Comparison of ENCODE assay signal across 7 mouse cellular contexts in the genomic region with DNA sequence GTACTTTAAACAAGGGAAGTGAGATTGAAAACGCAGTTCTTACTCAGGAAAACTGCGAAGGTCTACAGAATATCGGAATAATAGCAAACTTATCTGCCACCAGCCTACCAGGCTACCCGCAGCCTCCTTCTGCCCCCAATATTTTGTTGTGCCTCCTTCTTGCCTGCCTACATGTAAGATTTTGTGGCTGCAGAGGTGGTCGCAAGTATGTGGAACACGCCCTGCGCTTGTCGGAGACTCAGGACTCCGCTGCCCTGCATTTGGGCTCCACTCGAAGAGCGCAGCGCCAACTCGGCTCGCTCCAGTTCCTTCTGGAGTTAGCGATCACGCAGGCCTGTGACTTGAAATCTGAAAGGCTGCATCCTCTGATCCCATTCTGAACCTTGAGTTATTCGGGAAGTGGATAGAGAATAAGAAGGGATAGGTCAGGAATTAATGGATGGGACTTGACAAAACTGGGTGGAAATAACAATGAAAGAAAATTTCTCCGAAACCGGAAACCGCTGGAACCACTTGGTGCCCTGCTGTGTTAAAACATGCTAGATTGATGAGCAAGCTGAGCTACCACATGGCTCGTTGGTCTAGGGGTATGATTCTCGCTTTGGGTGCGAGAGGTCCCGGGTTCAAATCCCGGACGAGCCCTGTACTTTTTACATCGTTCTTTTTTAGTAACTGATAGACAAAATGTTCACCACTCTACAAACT. TPM values are rescaled to one million over a fixed set of nuclear protein-coding genes. Genes with fewer than 3 reads are reported as not detected.
DNase-seq lines count a peak whose midpoint lies in the region; ATAC-seq lines count a peak whose summit lies in the region.

No protein-coding gene starts in this region.

- H3K4me3 ChIP-seq in limb, embryonic 10.5 days: peak overlapping the region; percentile 80
- H3K4me3 ChIP-seq in midbrain, embryonic 12.5 days: peak overlapping the region; percentile 64

- H3K36me3 ChIP-seq in limb, embryonic 10.5 days: no peaks in the 10 kb centered on the region
- no peaks in the 10 kb centered on the region for H3K36me3 ChIP-seq in midbrain, embryonic 12.5 days

- H3K27me3 ChIP-seq in limb, embryonic 10.5 days (ENCODE audit: low read depth, poor library complexity, severe bottlenecking): no peaks in the 10 kb centered on the region
- peaks cover 26% of the 10 kb centered on the region for H3K27me3 ChIP-seq in midbrain, embryonic 12.5 days

- H3K9me3 ChIP-seq in limb, embryonic 10.5 days (replicated peaks): no peaks in the 10 kb centered on the region
- H3K9me3 ChIP-seq in midbrain, embryonic 12.5 days: no peaks in the 10 kb centered on the region

- peak; percentile 47 for ATAC-seq in midbrain, embryonic 12.5 days (ENCODE audit: low FRiP score, low read depth)

- H3K4me1 ChIP-seq in limb, embryonic 10.5 days: no peaks in the 10 kb centered on the region
- 0 out of 2 replicates have a peak, but pooled peaks cover 10% of the 10 kb centered on the region for H3K4me1 ChIP-seq in midbrain, embryonic 12.5 days

- under 1% methylated on average over 27 of the region's 27 CpGs for WGBS in limb, embryonic 10.5 days
- under 1% methylated on average over 27 of the region's 27 CpGs for WGBS in midbrain, embryonic 12.5 days

- H3K9ac ChIP-seq in midbrain, embryonic 12.5 days (replicated peaks): peak overlapping the region; percentile 53

- peak overlapping the region; percentile 75 for H3K4me2 ChIP-seq in midbrain, embryonic 12.5 days (replicated peaks)

- peak overlapping the region; percentile 86 for H3K27ac ChIP-seq in limb, embryonic 10.5 days
- H3K27ac ChIP-seq in midbrain, embryonic 12.5 days (replicated peaks): peak overlapping the region; percentile 76

- peak; percentile 74 for DNase-seq in adrenal gland, adult 8-10 months
- peak; percentile 78 for DNase-seq in embryo, embryonic 11.5 days (ENCODE audit: low read depth, low spot score)
- peak; percentile 62 to 75 for DNase-seq in gastrocnemius, postnatal 4 days (ENCODE audit: low spot score in 2 of 2)
- DNase-seq in kidney, adult 11 months: peak; percentile 77
- DNase-seq in limb, embryonic 10.5 days (ENCODE audit: low spot score): peak; percentile 89
- peak; percentile 65 for DNase-seq in spleen, adult 12 weeks (ENCODE audit: low spot score)

RNA-seq across cellular contexts. Expression of a gene that starts 0.6 kb away (rescaled TPM):
- total RNA-seq in adrenal gland, adult 8-10 months (2022): 10 to 100 TPM; 48.1 to 69.1 (median 54.7) TPM
- total RNA-seq in gastrocnemius, postnatal 4 days (2021): 10 to 100 TPM; 76.4 to 86.0 TPM
- 5.1 and 6.6 TPM in 2 replicates for polyA plus RNA-seq in limb, embryonic 10.5 days (2016; fragmentation: Nextera tagmentation; extraction: Ambion mirVana)
- polyA plus RNA-seq in midbrain, embryonic 12.5 days (2016; fragmentation: Nextera tagmentation; extraction: Ambion mirVana): 12.0 and 14.2 TPM in 2 replicates

RNA-seq across cellular contexts. Expression of a gene that starts 0.7 kb away (rescaled TPM):
- 1 to 10 TPM; 5.4 to 7.4 (median 6.4) TPM for total RNA-seq in adrenal gland, adult 8-10 months (2022)
- total RNA-seq in gastrocnemius, postnatal 4 days (2021): 1 to 10 TPM; 7.7 to 8.9 TPM
- 1.5 and 1.8 TPM in 2 replicates for polyA plus RNA-seq in limb, embryonic 10.5 days (2016; fragmentation: Nextera tagmentation; extraction: Ambion mirVana)
- 1.9 and 3.2 TPM in 2 replicates for polyA plus RNA-seq in midbrain, embryonic 12.5 days (2016; fragmentation: Nextera tagmentation; extraction: Ambion mirVana)

RNA-seq across cellular contexts. Expression of a gene that starts 16.0 kb away (rescaled TPM):
- not detected for total RNA-seq in adrenal gland, adult 8-10 months (2022)
- total RNA-seq in gastrocnemius, postnatal 4 days (2021): not detected
- polyA plus RNA-seq in limb, embryonic 10.5 days (2016; fragmentation: Nextera tagmentation; extraction: Ambion mirVana): not detected in 2 replicates
- polyA plus RNA-seq in midbrain, embryonic 12.5 days (2016; fragmentation: Nextera tagmentation; extraction: Ambion mirVana): 0.03 TPM in 1 of 2 replicates, not detected in the other

RNA-seq across cellular contexts. Expression of a gene that starts 24.0 kb away (rescaled TPM):
- not detected for total RNA-seq in adrenal gland, adult 8-10 months (2022)
- not detected for total RNA-seq in gastrocnemius, postnatal 4 days (2021)
- not detected in 2 replicates for polyA plus RNA-seq in limb, embryonic 10.5 days (2016; fragmentation: Nextera tagmentation; extraction: Ambion mirVana)
- not detected in 2 replicates for polyA plus RNA-seq in midbrain, embryonic 12.5 days (2016; fragmentation: Nextera tagmentation; extraction: Ambion mirVana)

RNA-seq across cellular contexts. Expression of a gene that starts 32.8 kb away (rescaled TPM):
- not detected for total RNA-seq in adrenal gland, adult 8-10 months (2022)
- total RNA-seq in gastrocnemius, postnatal 4 days (2021): not detected
- polyA plus RNA-seq in limb, embryonic 10.5 days (2016; fragmentation: Nextera tagmentation; extraction: Ambion mirVana): 0.30 TPM in 1 of 2 replicates, not detected in the other
- not detected in 2 replicates for polyA plus RNA-seq in midbrain, embryonic 12.5 days (2016; fragmentation: Nextera tagmentation; extraction: Ambion mirVana)

Comparison
In these comparisons a context has a peak if more than half of its experiments do, and no peak if none do; other contexts are left out.
1. Peak in every context shown above with its lines: DNase-seq, ATAC-seq, H3K4me3 ChIP-seq and H3K27ac ChIP-seq.